Mouse (Mus musculus) liver, embryonic 15.5 days (tissue): ENCODE results near the gene Copg2. TPM values are rescaled to one million over a fixed set of nuclear protein-coding genes. Genes with fewer than 3 reads are reported as not detected.

ENCODE experiments used
- ATAC-seq: fragments of 200-750 bp; cut with Nextera tagmentation; 2 replicates; pipeline ENCODE4 v1.8.0; 2017; ENCODE audit warnings: moderate number of reproducible peaks, mild to moderate bottlenecking, moderate library complexity; ENCODE audit not compliant: insufficient read depth
- H3K27ac ChIP-seq: fragments of 300-500 bp; sonication (generic); replicated peaks from 2 replicates; pipeline ENCODE4 v1.5.1; 2015; ENCODE audit warnings: mild to moderate bottlenecking, inconsistent platforms
- H3K27me3 ChIP-seq: fragments of 300-500 bp; sonication (generic); 2 replicates; pipeline ENCODE4 v1.6.1; 2015; ENCODE audit warnings: mild to moderate bottlenecking, inconsistent platforms
- H3K36me3 ChIP-seq: fragments of 300-500 bp; sonication (generic); replicated peaks from 2 replicates; pipeline ENCODE4 v1.6.1; 2015; ENCODE audit warnings: moderate library complexity, mild to moderate bottlenecking, inconsistent platforms
- H3K4me1 ChIP-seq: fragments of 300-500 bp; sonication (generic); replicated peaks from 2 replicates; pipeline ENCODE4 v1.6.1; 2015; ENCODE audit warnings: inconsistent platforms
- H3K4me2 ChIP-seq: fragments of 300-500 bp; sonication (generic); 2 replicates; pipeline ENCODE4 v1.6.1; 2015; ENCODE audit warnings: moderate library complexity, mild to moderate bottlenecking, inconsistent platforms
- H3K4me3 ChIP-seq: fragments of 300-500 bp; sonication (generic); replicated peaks from 2 replicates; pipeline ENCODE4 v1.5.1; 2015; ENCODE audit warnings: mild to moderate bottlenecking, inconsistent platforms
- H3K9ac ChIP-seq: fragments of 300-500 bp; sonication (generic); 2 replicates; pipeline ENCODE4 v1.6.1; 2015; ENCODE audit warnings: moderate library complexity, mild to moderate bottlenecking, inconsistent platforms
- H3K9me3 ChIP-seq: fragments of 300-500 bp; sonication (generic); replicated peaks from 2 replicates; pipeline ENCODE4 v1.6.1; 2016; ENCODE audit warnings: inconsistent platforms
- WGBS: fragments of 180-500 bp; shearing (Covaris S2); methylation state at CpG from one replicate; pipeline ENCODE4 v1.1.7; 2015; ENCODE audit warnings: mixed read lengths; ENCODE audit not compliant: insufficient replicate concordance; 5-methylcytosine and 5-hydroxymethylcytosine counted together
- polyA plus RNA-seq: library from polyadenylated mRNA; unstranded; fragments of >200 nt; fragmentation: Nextera tagmentation; extraction: Ambion mirVana; gene quantifications from 2 replicates; pipeline ENCODE4 v1.2.1, GENCODE M21; 2015

The Copg2 gene
- 6.5 and 6.7 TPM in 2 replicates for polyA plus RNA-seq

GRCm38 (mm10) chr6:30896195-30896985 is at the start of gene Copg2:
TSS of gene Copg2 (minus strand) at chr6:30896794.
- H3K9ac ChIP-seq, result peak within 1 kb of the TSS; percentile 86
- WGBS, result under 1% methylated on average over 80 of the region's 83 CpGs
- ATAC-seq, result peak; percentile 99
- peaks cover 25% of the 10 kb centered on the region for H3K4me1 ChIP-seq
- H3K4me3 ChIP-seq, result peak within 1 kb of the TSS; percentile 95
- H3K4me2 ChIP-seq, result peak within 1 kb of the TSS; percentile 88
- H3K9me3 ChIP-seq, result no peaks in the 10 kb centered on the region
- H3K27ac ChIP-seq, result peak within 1 kb of the TSS; percentile 89
- H3K27me3 ChIP-seq, result no peaks in the 10 kb centered on the region
- no peaks in the 10 kb centered on the region for H3K36me3 ChIP-seq

GRCm38 (mm10) chr6:30939264-30939663 is 42.7 kb upstream of the Copg2 start:
- no peak for ATAC-seq
- WGBS, result 55% methylated on average over 5 of the region's 5 CpGs
- Histone ChIP-seq H3K36me3 (no peaks in the 10 kb centered on the region), H3K4me2 (no peak overlapping the region), H3K4me1 (no peaks in the 10 kb centered on the region), H3K9ac (no peak overlapping the region), H3K4me3 (no peak overlapping the region), H3K27me3 (no peaks in the 10 kb centered on the region), H3K9me3 (no peaks in the 10 kb centered on the region), H3K27ac (no peak overlapping the region)

GRCm38 (mm10) chr6:30922821-30923220 is 26.2 kb upstream of the Copg2 start:
- no peak overlapping the region for H3K4me3 ChIP-seq
- H3K9ac ChIP-seq, result no peak overlapping the region
- no peaks in the 10 kb centered on the region for H3K9me3 ChIP-seq
- ATAC-seq, result no peak
- WGBS, result 33% methylated on average over 2 of the region's 2 CpGs
- no peak overlapping the region for H3K27ac ChIP-seq
- no peaks in the 10 kb centered on the region for H3K36me3 ChIP-seq
- H3K4me2 ChIP-seq, result no peak overlapping the region
- no peaks in the 10 kb centered on the region for H3K4me1 ChIP-seq
- peaks cover 18% of the 10 kb centered on the region for H3K27me3 ChIP-seq

- H3K36me3 ChIP-seq, result no peaks in the 10 kb centered on the region
- no peak overlapping the region for H3K27ac ChIP-seq
- no peak for ATAC-seq
- H3K27me3 ChIP-seq, result peaks cover 18% of the 10 kb centered on the region
- H3K9ac ChIP-seq, result no peak overlapping the region
- no peaks in the 10 kb centered on the region for H3K4me1 ChIP-seq
- WGBS, result 59% methylated on average over 9 of the region's 11 CpGs
- no peaks in the 10 kb centered on the region for H3K9me3 ChIP-seq
- no peak overlapping the region for H3K4me2 ChIP-seq
- H3K4me3 ChIP-seq, result no peak overlapping the region
Observed at GRCm38 (mm10) chr6:30921826-30922225, 25.2 kb upstream of the Copg2 start.

- no peaks in the 10 kb centered on the region for H3K9me3 ChIP-seq
- H3K27me3 ChIP-seq, result peaks cover 18% of the 10 kb centered on the region
- H3K4me3 ChIP-seq, result no peak overlapping the region
- no peaks in the 10 kb centered on the region for H3K36me3 ChIP-seq
- no peak overlapping the region for H3K27ac ChIP-seq
- no peak overlapping the region for H3K4me2 ChIP-seq
- H3K9ac ChIP-seq, result no peak overlapping the region
- WGBS, result 38% methylated on average over 21 of the region's 21 CpGs
- no peak for ATAC-seq
- H3K4me1 ChIP-seq, result no peaks in the 10 kb centered on the region
Observed at GRCm38 (mm10) chr6:30920834-30921675, 24.5 kb upstream of the Copg2 start.

GRCm38 (mm10) chr6:30915473-30915872 is 18.9 kb upstream of the Copg2 start, which contains the start of gene Tsga13:
TSS of gene Tsga13 (minus strand) at chr6:30915573.
- no peak within 1 kb of the TSS for H3K4me3 ChIP-seq
- 0 out of 2 replicates have a peak, but pooled peaks cover 3% of the 10 kb centered on the region for H3K27me3 ChIP-seq
- no peak within 1 kb of the TSS for H3K4me2 ChIP-seq
- H3K27ac ChIP-seq, result no peak within 1 kb of the TSS
- no peak within 1 kb of the TSS for H3K9ac ChIP-seq
- H3K9me3 ChIP-seq, result no peaks in the 10 kb centered on the region
- H3K36me3 ChIP-seq, result no peaks in the 10 kb centered on the region
- H3K4me1 ChIP-seq, result no peaks in the 10 kb centered on the region
- WGBS, result 52% methylated on average over 2 of the region's 2 CpGs
- ATAC-seq, result no peak

GRCm38 (mm10) chr6:30907970-30908369 is 11.4 kb upstream of the Copg2 start:
- ATAC-seq, result no peak
- Histone ChIP-seq H3K27ac (no peak overlapping the region), H3K27me3 (no peaks in the 10 kb centered on the region), H3K4me1 (no peaks in the 10 kb centered on the region), H3K9me3 (no peaks in the 10 kb centered on the region), H3K9ac (no peak overlapping the region), H3K4me3 (no peak overlapping the region), H3K4me2 (no peak overlapping the region), H3K36me3 (no peaks in the 10 kb centered on the region)
- 43% methylated on average over 3 of the region's 3 CpGs for WGBS

GRCm38 (mm10) chr6:30904911-30905310 is 8.3 kb upstream of the Copg2 start:
- Histone ChIP-seq H3K36me3 (no peaks in the 10 kb centered on the region), H3K27ac (no peak overlapping the region), H3K27me3 (no peaks in the 10 kb centered on the region), H3K4me2 (no peak overlapping the region), H3K4me1 (no peaks in the 10 kb centered on the region), H3K9me3 (no peaks in the 10 kb centered on the region), H3K9ac (no peak overlapping the region), H3K4me3 (no peak overlapping the region)
- 61% methylated on average over 5 of the region's 5 CpGs for WGBS
- ATAC-seq, result no peak

- Histone ChIP-seq H3K27ac (no peak overlapping the region), H3K36me3 (no peaks in the 10 kb centered on the region), H3K9me3 (no peaks in the 10 kb centered on the region), H3K4me2 (no peak overlapping the region), H3K27me3 (no peaks in the 10 kb centered on the region), H3K4me1 (no peaks in the 10 kb centered on the region), H3K4me3 (no peak overlapping the region), H3K9ac (no peak overlapping the region)
- WGBS, result 33% methylated on average over 3 of the region's 3 CpGs
- ATAC-seq, result no peak
Observed at GRCm38 (mm10) chr6:30904033-30904432, 7.4 kb upstream of the Copg2 start.

- Histone ChIP-seq H3K36me3 (no peaks in the 10 kb centered on the region), H3K9ac (no peak overlapping the region), H3K9me3 (no peaks in the 10 kb centered on the region), H3K4me2 (peak overlapping the region; percentile 88), H3K4me3 (no peak overlapping the region), H3K27me3 (no peaks in the 10 kb centered on the region), H3K4me1 (peaks cover 25% of the 10 kb centered on the region), H3K27ac (no peak overlapping the region)
- ATAC-seq, result no peak
- 39% methylated on average over 6 of the region's 6 CpGs for WGBS
Observed at GRCm38 (mm10) chr6:30897520-30897919, 926 bp upstream of the Copg2 start.

- H3K4me1 ChIP-seq, result peaks cover 25% of the 10 kb centered on the region
Observed at GRCm38 (mm10) chr6:30896986-30897327, 363 bp upstream of the Copg2 start.

More at GRCm38 (mm10) chr6:30896986-30897327, 363 bp upstream of the Copg2 start:
- no peak; the same call in 1 of the 2 replicates for ATAC-seq
- H3K9ac ChIP-seq, result peak overlapping the region; percentile 86
- peak overlapping the region; percentile 95 for H3K4me3 ChIP-seq
- peak overlapping the region; percentile 89 for H3K27ac ChIP-seq
- H3K36me3 ChIP-seq, result no peaks in the 10 kb centered on the region
- 27% methylated on average over 8 of the region's 8 CpGs for WGBS
- no peaks in the 10 kb centered on the region for H3K9me3 ChIP-seq
- peak overlapping the region; percentile 88 for H3K4me2 ChIP-seq
- H3K27me3 ChIP-seq, result no peaks in the 10 kb centered on the region
